Mouse (Mus musculus): ENCODE measurements around the gene A630001G21Rik. TPM values are rescaled to one million over a fixed set of nuclear protein-coding genes. Genes with fewer than 3 reads are reported as not detected.

The A630001G21Rik gene
- total and polyA plus RNA-seq, 3 experiments: 15.4 to 24.0 TPM; not detected in 1

- H3K27me3 ChIP-seq (ENCODE audit: control insufficient read depth in 1 of 2, insufficient read depth in 2 of 2, low read length in 2 of 2): no peaks in the 10 kb centered on the region
- no peaks in the 10 kb centered on the region for H3K9me3 ChIP-seq (replicated peaks; ENCODE audit: insufficient read depth, low read length)
- H3K27ac ChIP-seq (ENCODE audit: control insufficient read depth, low read depth, low read length): no peak overlapping the region
- no peaks in the 10 kb centered on the region for H3K79me2 ChIP-seq (ENCODE audit: control insufficient read depth, insufficient read depth, low read length, poor library complexity)
- no peak overlapping the region for H3K9ac ChIP-seq (ENCODE audit: control insufficient read depth, low read depth, low read length, poor library complexity, severe bottlenecking)
- no peaks in the 10 kb centered on the region for H3K4me1 ChIP-seq (ENCODE audit: control insufficient read depth in 1 of 2, insufficient read depth in 2 of 2, low read length in 2 of 2)
- no peak overlapping the region for H3K4me3 ChIP-seq (ENCODE audit: control insufficient read depth in 1 of 2, insufficient read depth in 1 of 2, low read depth in 2 of 2, low read length in 2 of 2)
- H3K36me3 ChIP-seq (ENCODE audit: control insufficient read depth in 1 of 2, insufficient read depth in 2 of 2, low read length in 2 of 2): no peaks in the 10 kb centered on the region; a peak in 1 of 4 replicates
- DNase-seq (ENCODE audit: low read depth, low spot score): no peak
- TF ChIP-seq UBTF (IDR thresholded peaks at IDR 0.05; ENCODE audit: borderline replicate concordance, insufficient read depth, low read depth, low read length) (no peak), MYB (IDR thresholded peaks at IDR 0.05; ENCODE audit: low read depth, low read length) (no peak), KAT2A (conservative IDR thresholded peaks at IDR 0.05; ENCODE audit: low read depth, low read length) (no peak), BHLHE40 (IDR thresholded peaks at IDR 0.05; ENCODE audit: borderline replicate concordance, low read depth, low read length) (no peak), NRF1 (IDR thresholded peaks at IDR 0.05; ENCODE audit: insufficient read depth, low read depth, low read length, poor library complexity, severe bottlenecking) (no peak), ZMIZ1 (IDR thresholded peaks at IDR 0.05; ENCODE audit: low read depth, low read length) (no peak), MYC (IDR thresholded peaks at IDR 0.05; ENCODE audit: low read depth, low read length) (no peak), ZKSCAN1 (IDR thresholded peaks at IDR 0.05; ENCODE audit: low read depth, low read length) (no peak), SIN3A (IDR thresholded peaks at IDR 0.05; ENCODE audit: low read length) (no peak), RCOR1 (IDR thresholded peaks at IDR 0.05; ENCODE audit: low read depth, low read length) (no peak), HCFC1 (IDR thresholded peaks at IDR 0.05; ENCODE audit: low read depth, low read length) (no peak), ELF1 (IDR thresholded peaks at IDR 0.05; ENCODE audit: low read depth, low read length) (no peak), ZNF384 (IDR thresholded peaks at IDR 0.05; ENCODE audit: low read depth, low read length) (no peak), JUND (IDR thresholded peaks at IDR 0.05; ENCODE audit: low read depth, low read length) (no peak), ETS1 (IDR thresholded peaks at IDR 0.05; ENCODE audit: low read depth, low read length) (no peak), TAL1 (IDR thresholded peaks at IDR 0.05; ENCODE audit: low read length) (no peak), TBP (IDR thresholded peaks at IDR 0.05; ENCODE audit: low read depth, low read length) (no peak)
Observed at GRCm38 (mm10) chr1:85719049-85719448, 59.4 kb downstream of the A630001G21Rik start.

- Histone ChIP-seq H3K9me3 (replicated peaks; ENCODE audit: insufficient read depth, low read length) (no peaks in the 10 kb centered on the region), H3K4me3 (ENCODE audit: control insufficient read depth in 1 of 2, insufficient read depth in 1 of 2, low read depth in 2 of 2, low read length in 2 of 2) (no peak overlapping the region), H3K4me1 (ENCODE audit: control insufficient read depth in 1 of 2, insufficient read depth in 2 of 2, low read length in 2 of 2) (no peaks in the 10 kb centered on the region), H3K79me2 (ENCODE audit: control insufficient read depth, insufficient read depth, low read length, poor library complexity) (no peaks in the 10 kb centered on the region), H3K36me3 (ENCODE audit: control insufficient read depth in 1 of 2, insufficient read depth in 2 of 2, low read length in 2 of 2) (no peaks in the 10 kb centered on the region), H3K9ac (ENCODE audit: control insufficient read depth, low read depth, low read length, poor library complexity, severe bottlenecking) (no peak overlapping the region), H3K27ac (ENCODE audit: control insufficient read depth, low read depth, low read length) (no peak overlapping the region), H3K27me3 (ENCODE audit: control insufficient read depth in 1 of 2, insufficient read depth in 2 of 2, low read length in 2 of 2) (no peaks in the 10 kb centered on the region)
- DNase-seq (ENCODE audit: low read depth, low spot score): no peak
- TF ChIP-seq USF2 (IDR thresholded peaks at IDR 0.05; ENCODE audit: borderline replicate concordance in 1 of 2, insufficient read depth in 1 of 2, low read depth in 1 of 2, low read length in 2 of 2) (no peak), MAX (IDR thresholded peaks at IDR 0.05; ENCODE audit: low read length) (no peak), POLR2A (IDR thresholded peaks at IDR 0.05; ENCODE audit: control insufficient read depth in 1 of 2, insufficient read depth in 1 of 2, low read depth in 1 of 2, low read length in 2 of 2, poor library complexity in 1 of 2) (no peak), KAT2A (conservative IDR thresholded peaks at IDR 0.05; ENCODE audit: low read depth, low read length) (no peak), MEF2A (IDR thresholded peaks at IDR 0.05; ENCODE audit: extremely low read depth, insufficient replicate concordance, low read depth, low read length, poor library complexity, severe bottlenecking) (no peak), HCFC1 (IDR thresholded peaks at IDR 0.05; ENCODE audit: low read depth, low read length) (no peak), MXI1 (IDR thresholded peaks at IDR 0.05; ENCODE audit: low read depth, low read length) (no peak), ZC3H11A (IDR thresholded peaks at IDR 0.05; ENCODE audit: low read depth, low read length) (no peak), GATA1 (IDR thresholded peaks at IDR 0.05; ENCODE audit: low read depth, low read length) (no peak)
Observed at GRCm38 (mm10) chr1:85716447-85717027, 61.9 kb downstream of the A630001G21Rik start.

All from MEL (cell line).